Mouse (Mus musculus) heart, postnatal 36 days (tissue): ENCODE data around the gene Rps27. TPM values are rescaled to one million over a fixed set of nuclear protein-coding genes. Genes with fewer than 3 reads are reported as not detected.
"Not testable (repeated sequence)": the region's sequence is repeated elsewhere in the genome, so short reads cannot be mapped to it uniquely, and the experiment has no call there.

Source experiments
- DNase-seq, 2 experiments: peaks; one replicate each; pipeline ENCODE4 v3.0.0; 2021 to 2022
- intact Hi-C: fragments of 180-260 bp; cut with DNase I; formaldehyde crosslinking; loops from one replicate; pipeline ENCODE4 v1.15.1; 2025
- total RNA-seq, 2 experiments: library from RNA; stranded (reverse); gene quantifications; 2 replicates each; pipeline ENCODE4 v1.2.3; 2021

Gene Rps27
- total RNA-seq, result 1,000 to 10,000 TPM; 1,069 to 1,145 TPM

- DNase-seq, result peak; percentile 85 to 91
- intact Hi-C loops, result loop anchor here (2.0 kb wide), 1 partner anchor 133 kb away; no protein-coding TSS in a partner anchor
Observed at GRCm38 (mm10) chr3:90213377-90213866, at the start of gene Rps27, which contains the start of gene Rab13. Gene Rps27 (minus strand): TSS chr3:90213651. Gene Rab13 (plus strand): TSS chr3:90213695.

GRCm38 (mm10) chr3:90258521-90258920, 45.1 kb upstream of the Rps27 start:
- intact Hi-C loops, result loop anchor here (10.0 kb wide), 1 partner anchor 1704 kb away; the partner anchor contains the start of genes Lamtor2 and Ubqln4
- DNase-seq, result no peak

GRCm38 (mm10) chr3:90256731-90257530, 43.5 kb upstream of the Rps27 start:
- intact Hi-C loops, result loop anchor here (10.0 kb wide), 1 partner anchor 1702 kb away; the partner anchor contains the start of genes Lamtor2 and Ubqln4

GRCm38 (mm10) chr3:90255784-90256353, 42.4 kb upstream of the Rps27 start:
- DNase-seq, result no peak
- intact Hi-C loops, result loop anchor here (2.0 to 10.0 kb wide), 2 partner anchors 35 to 1701 kb away; partner anchors contain the start of genes Lamtor2 and Ubqln4

More at GRCm38 (mm10) chr3:90256731-90257530, 43.5 kb upstream of the Rps27 start:
- no peak for DNase-seq

- no peak for DNase-seq
- intact Hi-C loops, result loop anchor here (2.0 to 10.0 kb wide), 2 partner anchors 34 to 1700 kb away; partner anchors contain the start of genes Lamtor2 and Ubqln4
Observed at GRCm38 (mm10) chr3:90255194-90255565, 41.7 kb upstream of the Rps27 start.

GRCm38 (mm10) chr3:90254419-90255193, 41.2 kb upstream of the Rps27 start:
- intact Hi-C loops, result loop anchor here (2.0 to 10.0 kb wide), 2 partner anchors 34 to 1700 kb away; partner anchors contain the start of genes Lamtor2 and Ubqln4
- DNase-seq, result no peak

GRCm38 (mm10) chr3:90253653-90254418, 40.4 kb upstream of the Rps27 start, which contains the start of gene Crtc2:
Gene Crtc2 (plus strand): TSS chr3:90254163.
- intact Hi-C loops, result loop anchor here (2.0 to 10.0 kb wide), 2 partner anchors 33 to 1699 kb away; partner anchors contain the start of genes Lamtor2 and Ubqln4
- peak; percentile 90 to 91 for DNase-seq

- intact Hi-C loops, result loop anchor here (10.0 kb wide), 1 partner anchor 1698 kb away; the partner anchor contains the start of genes Lamtor2 and Ubqln4
- DNase-seq, result not testable (repeated sequence)
Observed at GRCm38 (mm10) chr3:90253174-90253573, 39.7 kb upstream of the Rps27 start.

GRCm38 (mm10) chr3:90252659-90253058, 39.2 kb upstream of the Rps27 start:
- DNase-seq, result not testable (repeated sequence)
- intact Hi-C loops, result loop anchor here (10.0 kb wide), 1 partner anchor 1698 kb away; the partner anchor contains the start of genes Lamtor2 and Ubqln4

GRCm38 (mm10) chr3:90251731-90252226, 38.3 kb upstream of the Rps27 start:
- intact Hi-C loops, result loop anchor here (10.0 kb wide), 1 partner anchor 1697 kb away; the partner anchor contains the start of genes Lamtor2 and Ubqln4
- DNase-seq, result not testable (repeated sequence)

GRCm38 (mm10) chr3:90250791-90251190, 37.3 kb upstream of the Rps27 start:
- intact Hi-C loops, result loop anchor here (10.0 kb wide), 1 partner anchor 1696 kb away; the partner anchor contains the start of genes Lamtor2 and Ubqln4
- no peak for DNase-seq

GRCm38 (mm10) chr3:90248746-90249100, 35.3 kb upstream of the Rps27 start:
- intact Hi-C loops, result no loop called here
- DNase-seq, result peak; percentile 40 to 66

- intact Hi-C loops, result no loop called here
Observed at GRCm38 (mm10) chr3:90247960-90248745, 34.7 kb upstream of the Rps27 start, which contains the start of gene Slc39a1. Gene Slc39a1 (plus strand): TSS chr3:90248172.

GRCm38 (mm10) chr3:90247630-90247959, 34.1 kb upstream of the Rps27 start:
- intact Hi-C loops, result no loop called here
- no peak for DNase-seq

More at GRCm38 (mm10) chr3:90247960-90248745, 34.7 kb upstream of the Rps27 start, which contains the start of gene Slc39a1:
- DNase-seq, result peak; percentile 91

- no peak for DNase-seq
- intact Hi-C loops, result no loop called here
Observed at GRCm38 (mm10) chr3:90245406-90245805, 32.0 kb upstream of the Rps27 start.

- peak; percentile 44 for DNase-seq
- intact Hi-C loops, result no loop called here
Observed at GRCm38 (mm10) chr3:90242984-90243775, 29.7 kb upstream of the Rps27 start, which contains the start of gene Creb3l4. Gene Creb3l4 (minus strand): TSS chr3:90243512.
